Mouse (Mus musculus) frontal cortex, postnatal 25 days (tissue): Measurements from ENCODE around the gene Slc4a1.
"Not testable (repeated sequence)": the region's sequence is repeated elsewhere in the genome, so short reads cannot be mapped to it uniquely, and the experiment has no call there.

ENCODE experiments used
- DNase-seq, 2 experiments: peaks; one replicate each; pipeline ENCODE4 v3.0.0; 2022; ENCODE audit warnings: low spot score in 2 of 2

Gene Slc4a1

GRCm38 (mm10) chr11:102366103-102366502 lies at the start of gene Slc4a1:
Gene Slc4a1 (minus strand): TSS chr11:102366203.
- DNase-seq = not testable (repeated sequence)

GRCm38 (mm10) chr11:102415034-102415802 lies 49.2 kb upstream of the Slc4a1 start:
- DNase-seq = no peak

GRCm38 (mm10) chr11:102413059-102413458 lies 47.1 kb upstream of the Slc4a1 start:
- no peak for DNase-seq

GRCm38 (mm10) chr11:102411704-102412103 lies 45.7 kb upstream of the Slc4a1 start:
- peak; percentile 84 to 91 for DNase-seq

- no peak for DNase-seq
Measured at GRCm38 (mm10) chr11:102411061-102411460, 45.1 kb upstream of the Slc4a1 start.

GRCm38 (mm10) chr11:102410345-102410744 lies 44.3 kb upstream of the Slc4a1 start:
- not testable (repeated sequence) for DNase-seq

GRCm38 (mm10) chr11:102409795-102410330 lies 43.9 kb upstream of the Slc4a1 start:
- DNase-seq = no peak

- no peak for DNase-seq
Measured at GRCm38 (mm10) chr11:102408888-102409794, 43.1 kb upstream of the Slc4a1 start.

- DNase-seq = peak; percentile 86 to 93
Measured at GRCm38 (mm10) chr11:102408344-102408876, 42.4 kb upstream of the Slc4a1 start.

GRCm38 (mm10) chr11:102407834-102408215 lies 41.8 kb upstream of the Slc4a1 start, which contains the start of gene Slc25a39:
Gene Slc25a39 (minus strand): TSS chr11:102407946.
- no peak for DNase-seq

GRCm38 (mm10) chr11:102406900-102407833 lies 41.2 kb upstream of the Slc4a1 start:
- DNase-seq = peak; percentile 71 to 78

GRCm38 (mm10) chr11:102406401-102406800 lies 40.4 kb upstream of the Slc4a1 start:
- no peak for DNase-seq

- no peak for DNase-seq
Measured at GRCm38 (mm10) chr11:102405544-102406285, 39.7 kb upstream of the Slc4a1 start.

GRCm38 (mm10) chr11:102404161-102405010 lies 38.4 kb upstream of the Slc4a1 start:
- DNase-seq = no peak

- DNase-seq = no peak
Measured at GRCm38 (mm10) chr11:102403657-102404056, 37.7 kb upstream of the Slc4a1 start.

- DNase-seq = no peak
Measured at GRCm38 (mm10) chr11:102401898-102402500, 36.0 kb upstream of the Slc4a1 start.

- no peak for DNase-seq
Measured at GRCm38 (mm10) chr11:102400513-102401084, 34.6 kb upstream of the Slc4a1 start.

- peak in 1 of 2 experiments; percentile 10 for DNase-seq
Measured at GRCm38 (mm10) chr11:102399610-102400072, 33.6 kb upstream of the Slc4a1 start.
